8 mouse cellular contexts compared by ENCODE assay signal in the genomic region with DNA sequence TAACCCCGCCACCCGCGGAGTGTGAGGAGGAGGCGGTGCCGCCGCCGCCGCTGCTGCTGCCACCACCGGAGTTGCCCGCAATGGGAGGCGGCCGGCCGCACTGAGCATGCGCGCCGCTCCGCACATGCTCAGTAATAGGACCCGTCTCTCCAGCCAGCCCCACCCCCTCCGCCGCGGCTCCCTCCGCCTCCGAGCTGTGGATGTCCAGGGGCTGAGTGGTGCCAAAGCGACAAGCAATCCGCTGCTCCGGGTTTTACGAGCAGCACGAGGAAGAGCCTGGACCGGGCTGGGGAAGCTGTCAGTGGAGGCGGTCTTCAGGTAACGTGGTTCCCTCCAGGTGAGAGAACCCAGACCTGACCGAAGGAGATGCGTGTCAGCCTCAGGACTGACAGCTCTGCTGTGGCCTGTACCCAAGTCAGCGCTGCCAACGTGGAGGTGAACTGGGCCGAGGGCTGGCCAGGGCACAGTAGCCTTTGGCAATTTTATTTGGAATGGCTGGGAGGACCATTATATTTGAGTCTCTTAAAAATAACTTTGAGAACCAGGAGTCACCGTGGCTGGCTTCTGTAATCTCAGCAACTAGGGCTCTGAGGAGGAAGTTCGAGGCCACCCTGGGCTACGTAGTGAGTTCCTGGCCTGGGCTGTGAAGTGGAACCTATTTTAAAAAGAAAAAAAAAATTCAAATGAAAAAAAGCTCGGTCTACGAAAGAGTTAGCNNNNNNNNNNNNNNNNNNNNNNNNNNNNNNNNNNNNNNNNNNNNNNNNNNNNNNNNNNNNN. TPM values are rescaled to one million over a fixed set of nuclear protein-coding genes. Genes with fewer than 3 reads are reported as not detected.
DNase-seq lines count a peak whose midpoint lies in the region; ATAC-seq and TF ChIP-seq lines count a peak whose summit lies in the region.

A gene (minus strand): TSS at position 86 of the 777 bp plus-strand sequence.

- 4% methylated on average over 39 of the region's 41 CpGs for WGBS in hindbrain, postnatal 0 days

- peak within 1 kb of the TSS; percentile 96 for H3K27ac ChIP-seq in gastrocnemius, adult 2 months
- H3K27ac ChIP-seq in hindbrain, postnatal 0 days, result peak within 1 kb of the TSS; percentile 96
- peak within 1 kb of the TSS; percentile 96 for H3K27ac ChIP-seq in left cerebral cortex, adult 2 months

- H3K9ac ChIP-seq in hindbrain, postnatal 0 days (replicated peaks; ENCODE audit: low read length), result peak within 1 kb of the TSS; percentile 92

- H3K9me3 ChIP-seq in hindbrain, postnatal 0 days (ENCODE audit: low read length), result no peaks in the 10 kb centered on the region

- DNase-seq in ZHBTc4 (ENCODE audit: low read depth, low spot score), result peak; percentile 100
- DNase-seq in gastrocnemius, adult 2 months, result peak; percentile 99
- peak; percentile 98 for DNase-seq in hindbrain, postnatal 0 days (ENCODE audit: low spot score)
- peak; percentile 98 to 99 for DNase-seq in left cerebral cortex, adult 2 months (ENCODE audit: extremely low spot score in 1 of 2, low spot score in 2 of 2)
- DNase-seq in right cerebral cortex, adult 2 months (ENCODE audit: low spot score in 2 of 2), result peak; percentile 98
- DNase-seq in urinary bladder, postnatal 14 days (ENCODE audit: low spot score), result peak; percentile 99

- no peak for TF ChIP-seq CTCF in gastrocnemius, adult 2 months (IDR thresholded peaks at IDR 0.05)
- no peak for TF ChIP-seq CTCF in hindbrain, postnatal 0 days (IDR thresholded peaks at IDR 0.05; ENCODE audit: low read depth)
- TF ChIP-seq CTCF in left cerebral cortex, adult 2 months (IDR thresholded peaks at IDR 0.05), result no peak

- peaks cover 15% of the 10 kb centered on the region; the same call in 1 of the 2 replicates for H3K4me1 ChIP-seq in hindbrain, postnatal 0 days (ENCODE audit: insufficient read depth, low read length)

- intact Hi-C loops in gastrocnemius, adult 2 months (cut with DNase I), result loop anchor here (5.0 kb wide), 2 partner anchors 85 to 245 kb away; no protein-coding TSS in a partner anchor
- intact Hi-C loops in left cerebral cortex, adult 2 months (cut with DNase I), result loop anchor here (5.0 to 10.0 kb wide), 2 partner anchors 50 to 298 kb away; no protein-coding TSS in a partner anchor

- ATAC-seq in common myeloid progenitor, adult 5-6 weeks (replicated peaks; ENCODE audit: low read depth, poor library complexity, severe bottlenecking), result peak; percentile 63
- peak; percentile 97 for ATAC-seq in hindbrain, postnatal 0 days
- ATAC-seq in megakaryocyte, adult 5-6 weeks (ENCODE audit: poor library complexity, severe bottlenecking), result peak; percentile 68

- H3K36me3 ChIP-seq in hindbrain, postnatal 0 days (ENCODE audit: insufficient read depth, low read length), result no peaks in the 10 kb centered on the region

- H3K4me3 ChIP-seq in gastrocnemius, adult 2 months, result peak within 1 kb of the TSS; percentile 91
- peak within 1 kb of the TSS; percentile 79 for H3K4me3 ChIP-seq in hindbrain, postnatal 0 days (ENCODE audit: low read length)
- peak within 1 kb of the TSS; percentile 92 for H3K4me3 ChIP-seq in left cerebral cortex, adult 2 months

- peak within 1 kb of the TSS; percentile 71 for H3K4me2 ChIP-seq in hindbrain, postnatal 0 days (ENCODE audit: low read depth, low read length)

- H3K27me3 ChIP-seq in hindbrain, postnatal 0 days (ENCODE audit: insufficient read depth, low read length), result no peaks in the 10 kb centered on the region

RNA-seq across cellular contexts. Expression of the gene that starts here (rescaled TPM):
- 70.1 and 74.2 TPM in 2 replicates for total RNA-seq in common myeloid progenitor, adult 5-6 weeks (2017)
- 10 to 100 TPM; 24.4 to 25.6 TPM for total RNA-seq in gastrocnemius, adult 2 months (2021)
- total RNA-seq in hindbrain, postnatal 0 days (2014; rRNA removed), result 86.1 and 89.3 TPM in 2 replicates
- 54.1 and 57.3 TPM in 2 replicates for polyA plus RNA-seq in hindbrain, postnatal 0 days (2015; fragmentation: Nextera tagmentation; extraction: Ambion mirVana)
- total RNA-seq in left cerebral cortex, adult 2 months (2021), result 100 to 1,000 TPM; 163 to 178 TPM
- total RNA-seq in megakaryocyte, adult 5-6 weeks (2015), result 71.3 and 72.2 TPM in 2 replicates
- 56.4 and 61.7 TPM in 2 replicates for total RNA-seq in megakaryocyte, adult 5-6 weeks (2017)

Comparison
In these comparisons a context has a peak if more than half of its experiments do, and no peak if none do; other contexts are left out.
1. Peak in every context shown above with its lines: DNase-seq, ATAC-seq, H3K4me3 ChIP-seq and H3K27ac ChIP-seq.